Comparison of ENCODE assay signal across 12 mouse cellular contexts in genomic region chr19:24159751-24160150, GRCm38 (mm10).
DNase-seq lines count a peak whose midpoint lies in the region; ATAC-seq and TF ChIP-seq lines count a peak whose summit lies in the region.
"Had no signal": no experiment of that assay in that cellular context is flagged by ENCODE, and none has a peak within 500 bp of the region (broad histone marks: within the 10 kb centered on the region; RNA-seq: fewer than 3 reads in every experiment).

No protein-coding gene starts in this region.

- peak overlapping the region; percentile 77; the same call in 1 of the 2 replicates for H3K27ac ChIP-seq in hindbrain, postnatal 0 days
- H3K27ac ChIP-seq in hindbrain, embryonic 10.5 days, result no peak overlapping the region
- peak overlapping the region; percentile 56; a peak in 3 of 4 replicates for H3K27ac ChIP-seq in heart, embryonic 14.5 days (replicated peaks in 1 of 2; ENCODE audit: control insufficient read depth in 1 of 2, insufficient read depth in 1 of 2, low read depth in 2 of 2, low read length in 2 of 2)

- H3K36me3 ChIP-seq in hindbrain, postnatal 0 days (ENCODE audit: insufficient read depth, low read length), result no peaks in the 10 kb centered on the region
- no peaks in the 10 kb centered on the region for H3K36me3 ChIP-seq in hindbrain, embryonic 10.5 days
- H3K36me3 ChIP-seq in heart, embryonic 14.5 days (ENCODE audit: control insufficient read depth, insufficient read depth, low read length), result 0 out of 2 replicates have a peak, but pooled peaks cover 3% of the 10 kb centered on the region

- no peaks in the 10 kb centered on the region for H3K27me3 ChIP-seq in hindbrain, postnatal 0 days (ENCODE audit: insufficient read depth, low read length)
- H3K27me3 ChIP-seq in hindbrain, embryonic 10.5 days (ENCODE audit: insufficient read depth, poor library complexity, severe bottlenecking), result no peaks in the 10 kb centered on the region
- no peaks in the 10 kb centered on the region for H3K27me3 ChIP-seq in heart, embryonic 14.5 days (ENCODE audit: control insufficient read depth, insufficient read depth, low read length)

- 34% methylated on average over 9 of the region's 9 CpGs for WGBS in hindbrain, postnatal 0 days
- WGBS in hindbrain, embryonic 10.5 days, result 70% methylated on average over 9 of the region's 9 CpGs
- WGBS in heart, embryonic 14.5 days, result 20% methylated on average over 9 of the region's 9 CpGs

- no peak overlapping the region for H3K9ac ChIP-seq in hindbrain, postnatal 0 days (replicated peaks; ENCODE audit: low read length)
- no peak overlapping the region for H3K9ac ChIP-seq in heart, embryonic 14.5 days (ENCODE audit: low read length)

- no peaks in the 10 kb centered on the region for H3K9me3 ChIP-seq in hindbrain, postnatal 0 days (ENCODE audit: low read length)
- no peaks in the 10 kb centered on the region for H3K9me3 ChIP-seq in hindbrain, embryonic 10.5 days
- no peaks in the 10 kb centered on the region for H3K9me3 ChIP-seq in heart, embryonic 14.5 days (ENCODE audit: control insufficient read depth, low read length)

- ATAC-seq in hindbrain, postnatal 0 days, result peak; percentile 39; the same call in 1 of the 2 replicates
- ATAC-seq in heart, embryonic 14.5 days (ENCODE audit: insufficient number of reproducible peaks, insufficient read depth, low FRiP score, low read depth), result no peak
- ATAC-seq: intestine, embryonic 16.5 days had no signal

- peak; percentile 45 for DNase-seq in hindbrain, postnatal 0 days (ENCODE audit: low spot score)
- DNase-seq in hindbrain, embryonic 10.5 days (ENCODE audit: low spot score), result no peak
- DNase-seq in kidney, adult 8-10 months, result peak; percentile 55 to 79
- peak; percentile 72 for DNase-seq in lung, postnatal 36 days
- no peak for DNase-seq in urinary bladder, postnatal 25 days (ENCODE audit: low spot score)
- no peak for DNase-seq in gastrocnemius, adult 18-20 months (ENCODE audit: low spot score)
- DNase-seq: cerebellum, adult 9-10 months; left cerebral cortex, postnatal 4 days; thymus, adult 18-20 months had no signal

- no peaks in the 10 kb centered on the region; the same call in 1 of the 2 replicates for H3K4me1 ChIP-seq in hindbrain, postnatal 0 days (ENCODE audit: insufficient read depth, low read length)
- H3K4me1 ChIP-seq in hindbrain, embryonic 10.5 days (replicated peaks), result peaks cover 33% of the 10 kb centered on the region
- peaks cover 16 to 23% of the 10 kb centered on the region in 2 experiments for H3K4me1 ChIP-seq in heart, embryonic 14.5 days (ENCODE audit: control insufficient read depth in 2 of 2, insufficient read depth in 2 of 2, low read length in 2 of 2)

- H3K4me3 ChIP-seq in hindbrain, postnatal 0 days (ENCODE audit: low read length), result no peak overlapping the region
- no peak overlapping the region for H3K4me3 ChIP-seq in hindbrain, embryonic 10.5 days
- peak overlapping the region in 1 of 2 experiments; percentile 5; a peak in 1 of 4 replicates for H3K4me3 ChIP-seq in heart, embryonic 14.5 days (ENCODE audit: control insufficient read depth in 1 of 2, insufficient read depth in 1 of 2, low read depth in 1 of 2, low read length in 2 of 2)
- H3K4me3 ChIP-seq: myocyte had no signal

- no peak for TF ChIP-seq CTCF in hindbrain, postnatal 0 days (IDR thresholded peaks at IDR 0.05; ENCODE audit: low read depth)

- peak overlapping the region; percentile 34 for H3K4me2 ChIP-seq in hindbrain, postnatal 0 days (ENCODE audit: low read depth, low read length)
- peak overlapping the region; percentile 43 for H3K4me2 ChIP-seq in heart, embryonic 14.5 days (ENCODE audit: low read length)

Comparison
In these comparisons a context has a peak if more than half of its experiments do, and no peak if none do; other contexts are left out.
1. DNase-seq: peak in hindbrain, postnatal 0 days (single experiment), kidney, adult 8-10 months (2 of 2) and lung, postnatal 36 days (single experiment); none in hindbrain, embryonic 10.5 days (single experiment), urinary bladder, postnatal 25 days (single experiment) and gastrocnemius, adult 18-20 months (single experiment).